Mouse (Mus musculus) embryonic facial prominence, embryonic 13.5 days (tissue): Measurements from ENCODE around the gene Rassf3. TPM values are rescaled to one million over a fixed set of nuclear protein-coding genes. Genes with fewer than 3 reads are reported as not detected.

Experiments
- ATAC-seq: fragments of 200-750 bp; cut with Nextera tagmentation; 2 replicates; pipeline ENCODE4 v1.8.0; 2017; ENCODE audit warnings: low read depth; ENCODE audit not compliant: insufficient number of reproducible peaks, insufficient read depth, low FRiP score, low TSS enrichment
- H3K27ac ChIP-seq: fragments of 300-500 bp; sonication (generic); 2 replicates; pipeline ENCODE4 v1.5.1; 2015; ENCODE audit warnings: moderate library complexity, mild to moderate bottlenecking, inconsistent platforms
- H3K27me3 ChIP-seq: fragments of 300-500 bp; sonication (generic); 2 replicates; pipeline ENCODE4 v1.6.1; 2015; ENCODE audit warnings: mild to moderate bottlenecking, inconsistent platforms
- H3K36me3 ChIP-seq: fragments of 300-500 bp; sonication (generic); 2 replicates; pipeline ENCODE4 v1.6.1; 2015; ENCODE audit warnings: mild to moderate bottlenecking, inconsistent platforms
- H3K4me1 ChIP-seq: fragments of 300-500 bp; sonication (generic); 2 replicates; pipeline ENCODE4 v1.6.1; 2015; ENCODE audit warnings: inconsistent platforms
- H3K4me2 ChIP-seq: fragments of 300-500 bp; sonication (generic); 2 replicates; pipeline ENCODE4 v1.6.1; 2015; ENCODE audit warnings: moderate library complexity, mild to moderate bottlenecking, inconsistent platforms
- H3K4me3 ChIP-seq: fragments of 300-500 bp; sonication (generic); 2 replicates; pipeline ENCODE4 v1.5.1; 2015; ENCODE audit warnings: mild to moderate bottlenecking, inconsistent platforms
- H3K9ac ChIP-seq: fragments of 300-500 bp; sonication (generic); 2 replicates; pipeline ENCODE4 v1.6.1; 2015; ENCODE audit warnings: mild to moderate bottlenecking, inconsistent platforms
- H3K9me3 ChIP-seq: fragments of 300-500 bp; sonication (generic); 2 replicates; pipeline ENCODE4 v1.6.1; 2016; ENCODE audit warnings: inconsistent platforms
- WGBS: fragments of 180-500 bp; shearing (Covaris S2); methylation state at CpG from one replicate; pipeline ENCODE4 v1.1.7; 2015; ENCODE audit warnings: mixed read lengths; 5-methylcytosine and 5-hydroxymethylcytosine counted together
- polyA plus RNA-seq: library from polyadenylated mRNA; unstranded; fragments of >200 nt; fragmentation: Nextera tagmentation; extraction: Ambion mirVana; gene quantifications from 2 replicates; pipeline ENCODE4 v1.2.1, GENCODE M21; 2015

Rassf3 gene
- polyA plus RNA-seq, 1 experiment from 2014 or later = 20.8 TPM

- Histone ChIP-seq H3K9ac (no peak overlapping the region), H3K36me3 (no peaks in the 10 kb centered on the region), H3K27ac (peak overlapping the region; percentile 83), H3K27me3 (no peaks in the 10 kb centered on the region), H3K4me3 (0 out of 2 replicates have a peak overlapping the region, but pooled peaks have one; percentile 23), H3K4me1 (peaks cover 73% of the 10 kb centered on the region), H3K9me3 (no peaks in the 10 kb centered on the region), H3K4me2 (peak overlapping the region; percentile 53)
- WGBS = 13% methylated on average over 4 of the region's 4 CpGs
- ATAC-seq = no peak
Observed at GRCm38 (mm10) chr10:121436693-121437092, 39.5 kb downstream of the Rassf3 start.

GRCm38 (mm10) chr10:121436258-121436645 lies 39.9 kb downstream of the Rassf3 start:
- H3K9ac ChIP-seq = no peak overlapping the region
- H3K9me3 ChIP-seq = no peaks in the 10 kb centered on the region
- peak overlapping the region; percentile 23 for H3K4me3 ChIP-seq
- H3K4me2 ChIP-seq = peak overlapping the region; percentile 53
- no peaks in the 10 kb centered on the region for H3K27me3 ChIP-seq
- H3K4me1 ChIP-seq = peaks cover 75% of the 10 kb centered on the region
- no peak for ATAC-seq
- no peaks in the 10 kb centered on the region for H3K36me3 ChIP-seq
- peak overlapping the region; percentile 83 for H3K27ac ChIP-seq
- 15% methylated on average over 8 of the region's 8 CpGs for WGBS

GRCm38 (mm10) chr10:121435546-121436257 lies 40.4 kb downstream of the Rassf3 start:
- WGBS = 23% methylated on average over 28 of the region's 28 CpGs
- Histone ChIP-seq H3K36me3 (no peaks in the 10 kb centered on the region), H3K4me2 (peak overlapping the region; percentile 53), H3K9ac (0 out of 2 replicates have a peak overlapping the region, but pooled peaks have one; percentile 16), H3K9me3 (no peaks in the 10 kb centered on the region), H3K27me3 (no peaks in the 10 kb centered on the region), H3K4me3 (peak overlapping the region; percentile 23), H3K27ac (peak overlapping the region; percentile 83), H3K4me1 (peaks cover 77% of the 10 kb centered on the region)
- no peak for ATAC-seq

GRCm38 (mm10) chr10:121434441-121435103 lies 41.6 kb downstream of the Rassf3 start:
- no peaks in the 10 kb centered on the region for H3K36me3 ChIP-seq
- no peaks in the 10 kb centered on the region for H3K27me3 ChIP-seq
- WGBS = 55% methylated on average over 15 of the region's 15 CpGs
- no peak overlapping the region for H3K4me3 ChIP-seq
- H3K27ac ChIP-seq = 0 out of 2 replicates have a peak overlapping the region, but pooled peaks have one; percentile 22
- H3K9me3 ChIP-seq = no peaks in the 10 kb centered on the region
- no peak overlapping the region for H3K9ac ChIP-seq
- H3K4me2 ChIP-seq = no peak overlapping the region
- ATAC-seq = no peak
- H3K4me1 ChIP-seq = peaks cover 78% of the 10 kb centered on the region

- H3K36me3 ChIP-seq = no peaks in the 10 kb centered on the region
- H3K27ac ChIP-seq = peak overlapping the region; percentile 75
- WGBS = 23% methylated on average over 16 of the region's 16 CpGs
- H3K9me3 ChIP-seq = no peaks in the 10 kb centered on the region
- ATAC-seq = no peak
- H3K27me3 ChIP-seq = no peaks in the 10 kb centered on the region
- H3K4me1 ChIP-seq = peaks cover 89% of the 10 kb centered on the region
- H3K4me3 ChIP-seq = no peak overlapping the region
- H3K4me2 ChIP-seq = peak overlapping the region; percentile 16
- peak overlapping the region; percentile 44; the same call in 1 of the 2 replicates for H3K9ac ChIP-seq
Observed at GRCm38 (mm10) chr10:121432635-121433280, 43.4 kb downstream of the Rassf3 start.

GRCm38 (mm10) chr10:121432041-121432634 lies 44.0 kb downstream of the Rassf3 start:
- peaks cover 94% of the 10 kb centered on the region for H3K4me1 ChIP-seq
- 0 out of 2 replicates have a peak overlapping the region, but pooled peaks have one; percentile 16 for H3K4me2 ChIP-seq
- 51% methylated on average over 12 of the region's 12 CpGs for WGBS
- H3K27me3 ChIP-seq = no peaks in the 10 kb centered on the region
- no peaks in the 10 kb centered on the region for H3K36me3 ChIP-seq
- H3K27ac ChIP-seq = peak overlapping the region; percentile 75
- no peak for ATAC-seq
- no peak overlapping the region for H3K9ac ChIP-seq
- no peak overlapping the region for H3K4me3 ChIP-seq
- H3K9me3 ChIP-seq = no peaks in the 10 kb centered on the region

- Histone ChIP-seq H3K4me1 (peaks cover 93% of the 10 kb centered on the region), H3K4me2 (peak overlapping the region; percentile 43; the same call in 1 of the 2 replicates), H3K27me3 (no peaks in the 10 kb centered on the region), H3K9ac (peak overlapping the region; percentile 58; the same call in 1 of the 2 replicates), H3K36me3 (no peaks in the 10 kb centered on the region), H3K27ac (peak overlapping the region; percentile 76), H3K9me3 (no peaks in the 10 kb centered on the region), H3K4me3 (no peak overlapping the region)
- ATAC-seq = no peak
- 60% methylated on average over 15 of the region's 15 CpGs for WGBS
Observed at GRCm38 (mm10) chr10:121430764-121431540, 45.2 kb downstream of the Rassf3 start.

- H3K36me3 ChIP-seq = no peaks in the 10 kb centered on the region
- 17% methylated on average over 14 of the region's 14 CpGs for WGBS
- no peaks in the 10 kb centered on the region for H3K9me3 ChIP-seq
- no peak for ATAC-seq
- no peaks in the 10 kb centered on the region for H3K27me3 ChIP-seq
- peak overlapping the region; percentile 58 for H3K9ac ChIP-seq
- peak overlapping the region; percentile 43 for H3K4me2 ChIP-seq
- H3K4me1 ChIP-seq = peaks cover 93% of the 10 kb centered on the region
- no peak overlapping the region; the same call in 1 of the 2 replicates for H3K4me3 ChIP-seq
- H3K27ac ChIP-seq = peak overlapping the region; percentile 76
Observed at GRCm38 (mm10) chr10:121429981-121430682, 46.0 kb downstream of the Rassf3 start.

GRCm38 (mm10) chr10:121429581-121429980 lies 46.6 kb downstream of the Rassf3 start:
- ATAC-seq = no peak
- H3K4me3 ChIP-seq = no peak overlapping the region
- no peaks in the 10 kb centered on the region for H3K9me3 ChIP-seq
- peak overlapping the region; percentile 58; the same call in 1 of the 2 replicates for H3K9ac ChIP-seq
- peak overlapping the region; percentile 76 for H3K27ac ChIP-seq
- WGBS = 37% methylated on average over 8 of the region's 8 CpGs
- peak overlapping the region; percentile 43 for H3K4me2 ChIP-seq
- H3K27me3 ChIP-seq = no peaks in the 10 kb centered on the region
- no peaks in the 10 kb centered on the region for H3K36me3 ChIP-seq
- H3K4me1 ChIP-seq = peaks cover 90% of the 10 kb centered on the region

- Histone ChIP-seq H3K4me3 (no peak overlapping the region), H3K4me2 (no peak overlapping the region), H3K27ac (peak overlapping the region; percentile 76; the same call in 1 of the 2 replicates), H3K9me3 (no peaks in the 10 kb centered on the region), H3K4me1 (peaks cover 89% of the 10 kb centered on the region), H3K27me3 (no peaks in the 10 kb centered on the region), H3K36me3 (no peaks in the 10 kb centered on the region), H3K9ac (no peak overlapping the region)
- whole genome bisulfite sequencing = 20% methylated on average over 2 of the region's 2 CpGs
- peak; percentile 49; the same call in 1 of the 2 replicates for ATAC-seq
Observed at GRCm38 (mm10) chr10:121429089-121429488, 47.1 kb downstream of the Rassf3 start.
